Mouse (Mus musculus) megakaryocyte-erythroid progenitor cell, adult 5-6 weeks (primary cell): Measurements from ENCODE around the gene Tbcd. TPM values are rescaled to one million over a fixed set of nuclear protein-coding genes. Genes with fewer than 3 reads are reported as not detected.

Experiments used
- ATAC-seq: replicated peaks from 2 replicates; pipeline ENCODE4 v1.8.0; 2016; ENCODE audit warnings: mild to moderate bottlenecking, inconsistent platforms; ENCODE audit not compliant: severe bottlenecking, poor library complexity, low FRiP score, low TSS enrichment
- total RNA-seq, 2 experiments: library from RNA; stranded (forward) in 1 of 2; stranded (reverse) in 1 of 2; fragments of 200-1000, 215-1000 nt in 1 of 2; fragments of >200 nt in 1 of 2; fragmentation: Nextera tagmentation in 1 of 2; gene quantifications; 2 replicates each; pipeline ENCODE4 v1.2.3; 2014 to 2017

Tbcd gene
- total RNA-seq, 2 experiments from 2014 or later: 64.2 to 105 TPM

DNA sequence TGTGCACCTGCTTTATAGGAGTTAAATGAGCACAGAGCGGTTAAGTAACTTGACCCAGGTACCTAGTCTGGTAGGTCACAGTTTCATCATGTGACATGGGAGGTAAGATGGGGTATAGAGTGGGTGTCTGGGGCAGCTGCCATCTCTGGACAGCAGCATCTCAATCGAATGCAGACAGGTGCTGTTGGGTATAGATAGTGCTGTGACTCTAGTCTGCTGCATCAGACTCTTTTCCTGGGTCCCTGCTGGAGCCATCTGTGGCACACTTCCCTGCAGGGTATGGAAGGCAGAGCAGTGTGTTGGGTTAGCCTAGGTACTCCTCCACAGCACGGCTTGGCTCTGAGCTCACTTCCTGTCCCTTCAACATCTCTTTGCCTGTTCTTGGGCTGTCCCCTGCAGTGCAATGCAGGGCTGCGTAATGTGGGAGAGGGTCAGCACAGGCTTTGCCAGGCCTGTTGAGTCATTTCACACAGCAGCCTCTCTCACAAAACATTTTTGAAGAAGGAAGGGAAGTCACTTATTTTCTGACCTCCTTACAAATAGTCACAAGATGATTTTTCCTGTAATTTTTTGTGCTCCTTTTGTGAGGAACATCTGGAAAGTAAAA, 70.5 kb downstream of the Tbcd start:
- ATAC-seq: peak; percentile 50

DNA sequence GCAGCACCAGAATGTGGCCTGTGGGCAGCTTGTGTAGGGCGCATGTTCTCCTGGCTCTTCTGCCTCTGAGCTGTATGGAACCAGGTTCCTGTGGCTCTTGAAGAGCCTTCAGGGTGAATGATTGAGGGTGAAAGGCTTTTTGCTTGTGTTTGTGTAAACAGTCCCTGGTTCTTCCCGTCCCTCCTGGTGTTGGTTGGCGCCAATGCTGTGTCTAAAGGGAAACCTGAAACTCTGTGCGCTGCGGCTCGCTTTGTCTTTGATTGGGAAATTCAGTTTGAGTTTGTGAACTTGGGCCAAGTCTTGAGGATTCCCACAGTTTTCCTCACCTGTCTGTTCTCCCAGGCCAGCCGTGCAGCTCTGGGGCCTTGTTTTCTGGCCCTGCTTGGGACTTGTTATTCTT, 72.4 kb downstream of the Tbcd start:
- no peak for ATAC-seq

DNA sequence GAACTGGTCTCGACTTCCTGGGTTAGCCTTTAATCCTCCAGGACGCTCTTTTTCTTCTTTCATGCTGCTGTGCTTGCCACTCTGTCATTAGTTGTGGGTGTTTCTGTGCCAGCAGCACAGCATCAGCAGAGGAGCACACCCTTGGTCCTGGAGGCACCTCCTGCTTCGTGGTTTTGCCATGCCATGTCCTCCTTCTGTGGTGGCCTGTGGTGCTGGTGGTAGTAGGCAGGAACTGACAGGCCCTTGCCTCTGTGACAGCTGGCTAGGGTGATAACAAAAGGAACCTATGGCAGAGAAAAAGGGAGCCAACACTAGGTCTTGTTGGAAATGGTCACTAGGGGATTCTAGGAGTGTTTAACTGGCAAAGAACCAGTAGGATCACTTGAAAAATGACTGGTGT, 78.0 kb downstream of the Tbcd start:
- ATAC-seq: peak; percentile 82

DNA sequence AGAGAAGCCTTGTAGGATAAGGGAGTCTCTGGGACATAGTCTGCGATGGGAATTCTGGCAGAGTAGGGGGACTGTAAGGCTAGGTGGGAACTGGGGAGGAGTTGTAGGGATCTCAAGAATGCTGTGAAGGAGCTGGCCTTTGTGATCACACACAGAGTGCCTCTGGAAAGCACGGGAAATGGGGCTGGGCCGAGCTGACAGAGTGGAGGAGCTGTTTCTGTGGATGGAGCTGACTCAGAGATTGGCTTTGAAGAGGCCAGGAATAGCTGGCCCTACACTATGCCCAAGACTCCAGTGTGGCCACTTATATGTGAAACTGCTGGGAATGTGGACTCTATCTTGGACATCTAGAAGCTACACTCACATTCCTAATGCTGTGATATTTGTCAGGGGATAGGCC, 84.8 kb downstream of the Tbcd start:
- ATAC-seq: no peak

DNA sequence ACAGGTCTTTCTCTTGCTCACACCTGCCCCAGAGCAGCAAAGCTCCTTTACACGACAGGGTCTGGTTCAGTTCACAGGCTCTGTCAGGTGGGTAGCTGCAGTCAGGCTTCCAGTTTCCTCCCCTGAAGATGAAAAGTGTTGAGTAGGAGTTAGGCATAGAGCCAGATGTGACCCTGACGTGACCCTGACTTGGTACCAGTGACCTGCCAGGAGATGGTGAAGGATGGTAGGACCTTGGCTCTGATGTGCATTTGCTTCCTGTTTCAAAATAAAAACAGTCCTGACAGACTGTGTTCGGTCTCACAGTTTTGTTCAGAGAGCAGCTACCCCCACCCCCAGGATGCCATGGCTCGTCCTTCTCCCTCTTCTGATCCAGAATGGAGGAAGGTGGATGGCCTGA, 90.7 kb downstream of the Tbcd start:
- no peak for ATAC-seq

DNA sequence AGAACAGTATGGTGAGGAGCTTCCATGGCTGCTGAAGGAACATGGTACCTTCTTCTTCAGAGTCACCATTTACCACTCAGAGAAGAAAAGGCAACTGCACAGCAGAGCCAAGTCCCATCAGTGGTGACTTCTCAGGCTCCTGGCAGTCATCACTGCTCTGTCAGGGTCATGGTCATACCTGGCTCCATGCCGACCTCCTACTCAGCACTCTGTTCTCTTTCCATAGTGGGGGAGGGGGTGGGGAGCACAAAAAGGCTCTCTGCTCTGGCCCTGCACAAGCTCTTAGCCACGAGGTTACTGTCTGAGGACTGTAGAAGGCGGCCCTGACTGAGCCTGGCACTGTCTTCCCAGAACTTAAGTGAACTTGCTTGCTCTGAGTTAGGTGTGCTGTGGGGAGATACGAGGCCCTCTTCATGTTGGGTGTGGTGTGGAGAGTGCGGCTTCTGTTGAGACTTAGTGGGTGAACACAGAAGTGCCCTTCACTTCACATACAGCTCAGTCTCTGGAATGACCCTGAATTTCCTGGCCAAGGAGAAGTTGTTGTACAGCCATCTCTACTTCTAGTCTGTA, 91.6 kb downstream of the Tbcd start:
- ATAC-seq: peak; percentile 80

DNA sequence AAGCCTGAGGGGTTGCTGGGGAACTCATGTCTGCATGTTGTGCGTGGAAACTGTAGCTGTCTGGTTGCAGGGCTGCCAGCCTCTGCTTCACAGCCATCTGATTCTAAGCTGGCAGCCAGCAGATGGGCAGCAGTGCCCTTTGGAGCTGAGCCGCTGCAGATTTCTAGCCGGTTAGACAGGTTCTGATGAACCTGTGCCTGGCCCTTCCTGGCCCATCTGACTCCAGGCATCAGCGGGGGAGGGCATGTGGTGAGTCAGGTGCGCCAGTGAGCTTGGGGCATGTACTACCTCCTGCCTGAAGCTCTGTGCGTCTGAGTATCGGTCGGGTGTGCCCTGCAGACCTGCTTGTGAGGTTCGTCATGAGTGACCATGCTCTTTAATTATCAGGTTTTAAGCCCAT, 92.2 kb downstream of the Tbcd start:
- ATAC-seq: peak; percentile 15; the same call in 1 of the 2 replicates

DNA sequence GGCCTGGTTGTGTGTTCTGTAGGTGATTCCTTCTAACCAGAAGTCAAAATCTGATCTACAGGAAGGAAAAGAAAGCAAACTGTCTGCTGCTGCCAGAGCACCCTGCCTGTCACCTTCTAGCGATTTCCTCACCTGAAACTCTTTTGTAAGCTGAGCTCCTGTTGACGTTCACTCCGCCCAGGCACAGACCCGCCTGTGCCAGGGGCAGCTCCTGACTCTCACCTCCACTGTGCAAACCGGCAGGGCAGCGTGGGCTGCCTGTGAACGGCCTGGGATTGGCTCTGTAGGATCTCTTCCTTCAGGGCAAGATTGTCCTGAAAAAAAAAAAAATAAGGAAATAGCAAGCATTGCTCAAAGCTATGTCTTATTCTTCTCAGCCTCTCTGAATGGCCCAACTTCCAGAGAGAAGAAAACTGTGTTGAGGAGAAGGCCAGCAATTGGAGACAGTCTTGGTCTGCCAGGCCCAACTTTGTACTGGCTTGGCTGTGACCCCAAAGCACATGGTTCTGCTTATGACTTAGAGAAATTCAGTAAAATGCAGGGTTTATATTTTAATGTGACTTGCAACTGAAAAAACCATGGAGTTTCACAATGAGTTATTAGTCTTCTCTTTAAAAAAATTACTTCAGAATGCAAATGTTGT, 93.1 kb downstream of the Tbcd start:
- no peak for ATAC-seq

DNA sequence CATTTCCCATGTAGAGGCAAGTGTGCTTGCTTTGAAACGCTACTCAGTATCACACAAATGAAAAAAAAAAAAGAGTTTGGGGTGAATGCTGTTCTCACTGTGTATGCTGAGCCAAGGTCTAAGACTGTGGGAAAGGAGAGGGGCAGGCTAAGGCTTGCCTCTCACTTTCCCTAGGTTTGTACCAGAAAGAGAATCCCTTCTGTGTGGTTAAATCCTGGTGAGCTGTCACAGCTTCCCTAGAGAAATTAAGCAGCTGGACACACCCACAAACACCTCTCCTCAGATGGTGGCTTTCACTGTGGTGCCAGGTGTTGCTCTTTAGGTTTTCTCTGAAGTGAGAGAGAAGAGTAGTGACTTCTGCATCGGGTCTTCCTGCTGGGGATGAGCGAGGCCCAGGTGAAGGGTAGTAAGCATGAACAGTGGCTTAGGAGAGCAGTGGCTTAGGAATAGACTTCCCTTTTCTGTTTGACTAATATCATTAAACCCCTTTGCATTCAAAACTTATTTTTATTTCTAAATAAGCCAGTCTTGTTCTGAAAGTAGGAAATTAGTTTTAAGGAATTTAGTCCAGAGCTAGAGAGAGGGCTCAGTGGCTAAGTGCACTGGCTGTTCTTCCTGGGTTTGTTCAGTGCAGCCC, 93.8 kb downstream of the Tbcd start:
- no peak for ATAC-seq

DNA sequence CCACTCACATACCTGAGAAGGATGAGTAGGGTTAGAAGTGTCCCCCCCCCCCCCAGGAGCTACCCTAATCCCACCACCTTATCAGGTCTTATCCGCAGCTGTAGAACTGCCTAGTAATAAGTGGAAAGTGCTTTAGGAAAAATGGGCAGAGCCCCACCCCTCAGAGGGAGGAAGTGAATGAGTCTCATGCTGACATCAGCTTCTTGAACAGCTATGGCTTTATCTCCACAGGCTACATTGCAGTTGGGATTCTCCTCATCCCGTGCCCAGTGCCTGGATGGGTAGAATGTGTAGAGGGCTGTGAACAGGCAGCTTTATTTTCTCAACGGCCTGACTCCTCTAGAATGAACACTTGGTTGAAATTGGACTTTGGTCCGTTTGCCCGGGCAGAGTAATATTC, 95.5 kb downstream of the Tbcd start:
- ATAC-seq: no peak

DNA sequence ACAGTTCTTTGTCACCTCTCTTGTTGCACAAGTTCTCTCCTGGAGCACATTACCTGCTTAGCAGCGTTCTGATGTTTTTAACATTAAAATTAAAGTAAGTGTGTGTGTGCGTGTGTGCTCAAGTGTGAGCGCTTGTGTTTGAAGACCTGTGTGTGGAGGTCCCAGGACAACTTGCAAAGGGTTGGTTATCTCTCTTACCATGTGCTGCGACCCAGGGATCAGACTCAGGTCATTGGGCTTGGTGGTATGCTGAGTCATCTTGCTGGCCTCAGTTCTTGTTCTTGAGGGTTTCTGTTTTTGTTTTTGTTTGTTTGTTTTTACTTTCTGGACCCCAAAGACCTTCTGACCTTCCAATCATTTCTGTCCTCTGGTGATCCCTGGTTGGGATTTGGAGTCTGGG, 96.2 kb downstream of the Tbcd start:
- no peak for ATAC-seq

DNA sequence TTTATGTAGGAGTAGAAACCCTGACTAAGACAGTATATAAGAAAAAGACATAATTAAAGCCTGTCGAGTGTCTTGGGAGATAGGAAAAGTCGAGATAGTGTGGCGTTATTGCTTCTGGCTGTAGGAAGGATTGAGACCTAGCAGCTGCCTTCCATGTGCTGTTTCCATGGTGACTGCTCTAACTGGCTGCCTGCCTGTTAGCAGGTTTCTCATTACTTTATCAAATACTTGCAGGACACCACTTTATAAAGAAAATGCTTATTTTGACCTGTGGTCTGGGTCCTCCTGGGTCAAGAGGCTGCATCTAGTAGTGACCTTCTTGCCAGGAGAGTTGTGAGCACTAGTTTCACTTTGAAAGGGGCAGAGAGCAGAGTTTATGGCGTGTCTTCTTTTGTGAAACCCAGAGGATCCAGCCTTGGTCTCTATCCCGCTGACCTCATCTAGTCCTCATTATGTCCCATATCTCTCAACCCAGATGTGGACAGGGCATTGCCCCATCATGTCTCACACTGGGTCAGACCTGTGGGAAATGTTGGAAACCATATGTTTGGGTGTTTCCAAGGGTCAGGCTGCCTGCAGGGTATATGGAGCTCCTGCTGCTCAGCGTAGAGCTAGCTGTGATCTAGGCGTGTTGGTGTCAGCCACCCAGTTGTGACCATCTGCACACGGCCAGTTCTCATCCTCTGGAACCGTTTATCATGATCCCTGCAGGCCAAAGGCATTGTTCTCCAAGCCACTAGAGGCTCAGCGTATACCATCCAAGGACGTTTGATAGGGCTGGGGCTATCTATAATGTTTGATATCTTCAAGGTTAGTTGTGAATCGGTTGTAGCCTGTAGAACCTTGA, 97.5 kb downstream of the Tbcd start:
- peak; percentile 75 for ATAC-seq

DNA sequence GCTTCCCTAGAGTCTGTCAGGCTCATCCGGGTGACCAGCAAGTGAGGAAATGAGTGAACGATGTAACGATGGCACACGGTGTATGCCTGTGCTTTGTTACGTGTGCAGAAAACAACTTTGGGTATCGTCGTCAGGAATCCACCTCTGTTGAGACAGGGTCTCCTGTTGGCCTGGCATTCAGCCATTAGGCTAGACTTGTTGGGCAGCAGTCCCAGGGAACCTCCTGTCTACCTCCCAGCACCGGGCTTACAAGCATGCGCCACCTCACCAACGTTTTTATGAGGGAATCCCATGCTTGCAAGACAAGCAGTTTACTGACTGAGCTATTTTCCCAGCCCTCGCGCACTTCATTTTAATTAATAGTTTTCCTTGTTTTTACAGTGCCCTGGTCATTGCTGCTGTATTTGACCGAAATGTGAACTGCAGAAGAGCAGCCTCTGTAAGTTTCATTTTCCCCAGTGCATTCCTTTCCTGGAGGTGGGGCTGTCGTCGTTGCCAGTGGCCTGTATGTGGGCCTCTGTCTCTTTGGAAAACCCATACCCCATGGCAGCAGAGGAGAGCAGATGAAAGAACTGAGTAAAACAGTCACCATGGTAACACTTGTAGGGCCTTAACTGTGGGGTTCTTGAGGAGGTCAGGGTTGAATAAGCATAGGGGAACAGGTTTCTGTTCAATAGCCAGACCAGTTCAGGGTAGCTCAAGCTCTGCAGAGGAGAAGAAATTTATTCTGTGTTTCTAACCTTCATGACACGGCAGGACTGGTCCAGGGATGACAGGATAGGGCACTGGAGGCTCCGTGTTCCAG, 98.3 kb downstream of the Tbcd start:
- 0 out of 2 replicates have a peak, but pooled peaks have one; percentile 1 for ATAC-seq

DNA sequence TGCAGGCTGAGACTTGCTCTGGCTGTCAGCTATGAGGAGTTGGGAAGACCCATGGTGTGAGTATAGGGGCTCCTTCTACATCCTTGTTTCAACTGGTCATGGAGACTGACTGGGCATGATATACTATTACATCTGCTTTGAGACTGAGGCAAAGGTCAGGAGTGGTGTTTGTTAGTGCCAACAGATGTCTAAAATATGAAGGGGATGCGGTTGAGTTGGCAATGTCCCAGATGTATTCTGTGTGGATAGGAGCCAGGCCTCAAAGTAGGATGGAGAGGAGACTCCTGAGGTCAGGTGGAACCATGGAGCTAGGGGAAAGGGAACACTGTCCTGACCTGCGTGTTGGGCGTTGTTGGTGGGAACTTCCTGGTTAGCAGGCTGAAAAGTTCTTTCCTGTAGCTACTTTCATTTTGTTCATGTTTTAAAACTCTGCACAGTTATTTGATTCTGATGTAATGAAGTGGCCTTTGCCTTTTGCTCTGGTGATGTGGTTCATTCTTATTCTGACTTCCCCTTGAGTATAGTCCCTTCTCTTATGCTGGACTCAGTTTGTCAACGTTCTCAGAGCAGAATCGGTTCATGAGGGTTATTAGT, 99.6 kb downstream of the Tbcd start:
- no peak for ATAC-seq

DNA sequence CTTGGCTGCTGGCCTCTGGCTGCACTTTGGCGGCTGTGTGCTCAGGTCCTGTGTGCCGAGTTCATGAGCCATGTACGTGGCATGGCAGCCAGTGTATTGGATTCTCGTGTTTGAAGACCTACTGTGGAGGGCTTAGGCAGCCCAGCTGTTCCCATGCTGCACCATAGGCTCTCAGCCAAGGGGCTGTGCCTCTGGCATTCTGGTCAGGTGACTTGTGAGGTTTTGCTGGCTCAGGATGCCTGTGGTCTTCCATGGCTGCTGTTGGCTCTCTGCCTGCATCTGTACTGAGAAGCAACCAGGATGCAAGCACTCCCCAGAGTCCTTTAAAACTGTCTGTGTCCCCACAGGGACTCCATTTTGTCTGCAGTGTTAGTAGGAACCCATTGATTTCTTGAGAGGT, 100.4 kb downstream of the Tbcd start:
- no peak for ATAC-seq

DNA sequence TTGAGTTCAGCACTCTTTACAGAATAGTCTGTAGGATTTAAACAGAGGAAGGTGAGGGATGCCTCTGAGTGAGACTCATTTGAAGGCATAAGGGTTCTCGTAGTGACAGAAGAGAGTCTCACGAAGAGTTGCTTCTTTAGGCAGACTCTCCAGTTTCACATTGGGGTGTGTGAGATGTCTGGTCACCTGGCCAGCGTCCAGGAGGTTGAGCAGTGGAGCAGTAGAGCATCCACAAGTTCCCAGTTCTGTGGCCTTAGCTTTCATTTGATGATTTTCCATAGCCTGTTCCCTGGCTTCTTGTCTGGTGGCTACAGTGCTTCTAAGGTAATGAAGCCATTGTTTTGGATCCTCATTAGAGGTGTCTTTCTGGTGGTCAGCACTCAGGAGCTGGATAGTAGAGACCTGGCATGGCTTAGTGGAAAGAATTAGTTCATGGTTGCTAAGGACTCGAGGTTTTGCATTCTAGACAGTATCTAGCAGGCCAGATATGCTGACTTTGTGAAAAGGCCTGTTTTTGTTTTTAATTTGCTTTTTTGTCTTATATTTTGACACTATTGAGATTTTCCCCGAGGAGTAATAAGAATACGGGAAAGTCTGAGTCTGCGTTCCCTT, 101.2 kb downstream of the Tbcd start:
- ATAC-seq: no peak

DNA sequence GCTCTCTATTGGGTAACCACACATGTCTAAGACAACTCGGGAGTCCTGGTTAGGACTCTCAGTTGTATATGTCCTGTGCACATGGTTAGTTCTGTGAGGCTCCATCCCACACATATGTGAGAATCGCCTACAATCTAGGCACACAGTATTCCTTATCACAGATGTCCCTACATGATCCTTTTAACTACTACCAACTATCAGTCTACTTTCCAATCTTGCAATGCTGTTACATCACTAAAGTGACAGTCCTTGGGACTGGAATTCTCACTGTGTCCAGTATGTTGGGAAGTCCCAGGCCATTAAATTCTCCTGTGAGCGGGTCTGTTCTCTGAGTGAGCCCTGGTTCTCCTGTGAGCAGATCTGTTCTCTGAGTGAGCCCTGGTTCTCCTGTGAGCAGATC, 101.7 kb downstream of the Tbcd start:
- no peak for ATAC-seq

DNA sequence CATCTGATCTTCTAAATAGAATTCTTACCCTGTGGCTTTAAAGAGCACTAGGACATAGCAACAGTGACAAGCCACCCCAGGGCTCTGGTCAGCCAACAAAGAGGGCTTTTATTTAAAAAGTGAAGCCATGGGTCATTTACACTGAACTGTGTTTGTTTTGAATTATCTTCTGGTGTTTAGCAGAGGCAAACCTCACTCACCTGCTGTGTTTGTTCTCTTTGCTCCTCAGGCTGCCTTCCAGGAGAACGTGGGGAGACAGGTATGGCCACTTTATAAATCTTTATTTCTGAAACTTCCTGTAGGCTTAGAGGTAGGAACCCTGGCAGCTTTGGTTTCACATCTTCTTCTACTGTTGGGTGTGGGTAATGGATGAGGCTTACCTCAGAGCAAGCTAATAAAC, 105.0 kb downstream of the Tbcd start:
- no peak for ATAC-seq
